Mouse (Mus musculus): ENCODE measurements around the gene Asic2.

- TF ChIP-seq CTCF (conservative IDR thresholded peaks at IDR 0.05; ENCODE audit: low read length), result no peak
- no peak for TF ChIP-seq POU5F1 (IDR thresholded peaks at IDR 0.05; ENCODE audit: borderline replicate concordance, low read length)
- TF ChIP-seq NANOG (IDR thresholded peaks at IDR 0.05; ENCODE audit: borderline replicate concordance, low read length), result no peak
Measured at GRCm38 (mm10) chr11:80966040-80966439, 1002.2 kb downstream of the Asic2 start.

Data from E14TG2a.4 (cell line).